Mouse (Mus musculus) MEL (cell line): ENCODE data around the gene Rhou. TPM values are rescaled to one million over a fixed set of nuclear protein-coding genes. Genes with fewer than 3 reads are reported as not detected.

Experiments
- DNase-seq: peaks from one replicate; pipeline ENCODE4 v3.0.0; 2011; ENCODE audit warnings: low read depth, low spot score
- H3K27ac ChIP-seq: 2 replicates; pipeline ENCODE4 v1.5.1; 2012; ENCODE audit warnings: low read depth, mild to moderate bottlenecking, control low read depth, low read length, moderate library complexity; ENCODE audit not compliant: control insufficient read depth
- H3K27me3 ChIP-seq, 2 experiments: fragments of 150-350 bp in 1 of 2; sonication (generic) in 1 of 2; 2 replicates each; pipeline ENCODE4 v1.6.1; 2012; ENCODE audit warnings: low read length in 2 of 2, mild to moderate bottlenecking in 2 of 2, improper control_type of control experiment in 1 of 2, moderate library complexity in 1 of 2; ENCODE audit not compliant: insufficient read depth in 2 of 2, control insufficient read depth in 1 of 2
- H3K36me3 ChIP-seq, 2 experiments: 2 replicates each; pipeline ENCODE4 v1.6.1; 2012 to 2014; ENCODE audit warnings: low read length in 2 of 2, improper control_type of control experiment in 1 of 2, inconsistent platforms in 1 of 2, mild to moderate bottlenecking in 1 of 2; ENCODE audit not compliant: insufficient read depth in 2 of 2, control insufficient read depth in 1 of 2
- H3K4me1 ChIP-seq, 2 experiments: fragments of 150-350 bp in 1 of 2; sonication (generic) in 1 of 2; 2 replicates each; pipeline ENCODE4 v1.6.1; 2012; ENCODE audit warnings: low read length in 2 of 2, improper control_type of control experiment in 1 of 2, mild to moderate bottlenecking in 1 of 2; ENCODE audit not compliant: insufficient read depth in 2 of 2, control insufficient read depth in 1 of 2
- H3K4me3 ChIP-seq, 2 experiments: fragments of 150-350 bp in 1 of 2; sonication (generic) in 1 of 2; 2 replicates each; pipeline ENCODE4 v1.5.1; 2012; ENCODE audit warnings: low read depth in 2 of 2, low read length in 2 of 2, mild to moderate bottlenecking in 2 of 2, moderate library complexity in 2 of 2, control low read depth in 1 of 2, improper control_type of control experiment in 1 of 2; ENCODE audit not compliant: control insufficient read depth in 1 of 2, insufficient read depth in 1 of 2
- H3K79me2 ChIP-seq: 2 replicates; pipeline ENCODE4 v1.6.1; 2012; ENCODE audit warnings: mild to moderate bottlenecking, low read length, moderate library complexity; ENCODE audit not compliant: control insufficient read depth, poor library complexity, insufficient read depth
- H3K9ac ChIP-seq: 2 replicates; pipeline ENCODE4 v1.6.1; 2012; ENCODE audit warnings: low read depth, mild to moderate bottlenecking, control low read depth, low read length, moderate library complexity; ENCODE audit not compliant: control insufficient read depth, poor library complexity, severe bottlenecking
- H3K9me3 ChIP-seq: fragments of 150-350 bp; sonication (generic); replicated peaks from 2 replicates; pipeline ENCODE4 v1.6.1; 2012; ENCODE audit warnings: mild to moderate bottlenecking, low read length, improper control_type of control experiment, moderate library complexity; ENCODE audit not compliant: insufficient read depth
- CHD1 ChIP-seq: IDR thresholded peaks from 2 replicates; pipeline ENCODE4 v1.6.1; 2012; ENCODE audit warnings: low read depth, mild to moderate bottlenecking, inconsistent platforms, low read length, improper control_type of control experiment
- E2F4 ChIP-seq: IDR thresholded peaks from 2 replicates; pipeline ENCODE4 v1.6.1; 2011; ENCODE audit warnings: low read depth, low read length, improper control_type of control experiment, borderline replicate concordance
- GATA1 ChIP-seq: IDR thresholded peaks from 2 replicates; pipeline ENCODE4 v1.6.1; 2011; ENCODE audit warnings: low read depth, low read length, improper control_type of control experiment
- JUND ChIP-seq: IDR thresholded peaks from 2 replicates; pipeline ENCODE4 v1.6.1; 2011; ENCODE audit warnings: low read depth, mild to moderate bottlenecking, improper control_type of control experiment, low read length
- MAX ChIP-seq: IDR thresholded peaks from 2 replicates; pipeline ENCODE4 v1.6.1; 2011; ENCODE audit warnings: low read length, improper control_type of control experiment
- MEF2A ChIP-seq: IDR thresholded peaks from 2 replicates; pipeline ENCODE4 v1.6.1; 2014; ENCODE audit warnings: low read depth, mild to moderate bottlenecking, inconsistent platforms, low read length, improper control_type of control experiment; ENCODE audit not compliant: poor library complexity, insufficient replicate concordance, severe bottlenecking; ENCODE audit errors: extremely low read depth
- MXI1 ChIP-seq: IDR thresholded peaks from 2 replicates; pipeline ENCODE4 v1.6.1; 2011; ENCODE audit warnings: mild to moderate bottlenecking, low read depth, low read length, improper control_type of control experiment
- POLR2AphosphoS2 ChIP-seq: IDR thresholded peaks from 2 replicates; pipeline ENCODE4 v1.6.1; 2011; ENCODE audit warnings: low read length, improper control_type of control experiment
- POLR2AphosphoS5 ChIP-seq: IDR thresholded peaks from 2 replicates; pipeline ENCODE4 v1.6.1; 2012; ENCODE audit warnings: low read depth, borderline replicate concordance, mild to moderate bottlenecking, inconsistent platforms, low read length, moderate library complexity, mixed read lengths
- RAD21 ChIP-seq: IDR thresholded peaks from 2 replicates; pipeline ENCODE4 v1.6.1; 2011; ENCODE audit warnings: mild to moderate bottlenecking, low read depth, low read length, improper control_type of control experiment
- RCOR1 ChIP-seq: IDR thresholded peaks from 2 replicates; pipeline ENCODE4 v1.6.1; 2012; ENCODE audit warnings: low read depth, mild to moderate bottlenecking, inconsistent platforms, low read length, improper control_type of control experiment
- SMC3 ChIP-seq: IDR thresholded peaks from 2 replicates; pipeline ENCODE4 v1.6.1; 2011; ENCODE audit warnings: low read depth, low read length, improper control_type of control experiment
- TCF12 ChIP-seq: IDR thresholded peaks from 2 replicates; pipeline ENCODE4 v1.6.1; 2014; ENCODE audit warnings: low read depth, mild to moderate bottlenecking, inconsistent platforms, low read length, improper control_type of control experiment, moderate library complexity
- UBTF ChIP-seq: IDR thresholded peaks from 2 replicates; pipeline ENCODE4 v1.6.1; 2012; ENCODE audit warnings: low read depth, mild to moderate bottlenecking, inconsistent platforms, low read length, improper control_type of control experiment, moderate library complexity, borderline replicate concordance; ENCODE audit not compliant: insufficient read depth
- USF2 ChIP-seq, 2 experiments: IDR thresholded peaks; 2 replicates each; pipeline ENCODE4 v1.6.1; 2011 to 2012; ENCODE audit warnings: improper control_type of control experiment in 2 of 2, low read length in 2 of 2, borderline replicate concordance in 1 of 2, inconsistent platforms in 1 of 2, low read depth in 1 of 2, mild to moderate bottlenecking in 1 of 2; ENCODE audit not compliant: insufficient read depth in 1 of 2
- ZC3H11A ChIP-seq: IDR thresholded peaks from 2 replicates; pipeline ENCODE4 v1.6.1; 2012; ENCODE audit warnings: low read depth, mild to moderate bottlenecking, inconsistent platforms, low read length, improper control_type of control experiment
- ZKSCAN1 ChIP-seq: IDR thresholded peaks from 2 replicates; pipeline ENCODE4 v1.6.1; 2012; ENCODE audit warnings: low read depth, mild to moderate bottlenecking, inconsistent platforms, low read length, improper control_type of control experiment, moderate library complexity
- polyA plus RNA-seq, 2 experiments: library from polyadenylated mRNA; stranded (reverse) in 1 of 2; unstranded in 1 of 2; fragments of >175 nt in 1 of 2; fragments of >200 nt in 1 of 2; gene quantifications; 2 replicates each; pipeline versions ENCODE4 v1.2.1 to v1.2.4; 2012; ENCODE audit warnings: low replicate concordance in 2 of 2, low read depth in 1 of 2; ENCODE audit not compliant: insufficient read length in 2 of 2, insufficient read depth in 1 of 2, missing spikeins in 1 of 2
- total RNA-seq: library from RNA; depleted of rRNA; stranded (reverse); fragments of 300-350 nt; gene quantifications from 2 replicates; pipeline ENCODE4 v1.2.3, GENCODE M21; 2012

The Rhou gene
- total and polyA plus RNA-seq, 3 experiments: not detected

- TF ChIP-seq CHD1 (no peak), POLR2AphosphoS5 (no peak), RCOR1 (no peak), POLR2AphosphoS2 (no peak), MEF2A (no peak), RAD21 (no peak), JUND (no peak), ZKSCAN1 (no peak), GATA1 (no peak), USF2 (IDR thresholded peaks at IDR 0.05; ENCODE audit: borderline replicate concordance in 1 of 2, insufficient read depth in 1 of 2, low read depth in 1 of 2, low read length in 2 of 2) (no peak), MAX (no peak), UBTF (no peak), E2F4 (no peak), SMC3 (no peak)
- DNase-seq: no peak
- H3K79me2 ChIP-seq: no peaks in the 10 kb centered on the region
- H3K9ac ChIP-seq: no peak overlapping the region
- H3K4me3 ChIP-seq: no peak overlapping the region
- H3K27me3 ChIP-seq: no peaks in the 10 kb centered on the region
- no peaks in the 10 kb centered on the region for H3K36me3 ChIP-seq
- no peaks in the 10 kb centered on the region for H3K9me3 ChIP-seq
- H3K27ac ChIP-seq: no peak overlapping the region
- H3K4me1 ChIP-seq: no peaks in the 10 kb centered on the region
These were observed 1.6 kb downstream of the Rhou start for GRCm38 (mm10) chr8:123655351-123655779.

GRCm38 (mm10) chr8:123657826-123658225 is 4.1 kb downstream of the Rhou start:
- Histone ChIP-seq H3K36me3 (no peaks in the 10 kb centered on the region), H3K9ac (no peak overlapping the region), H3K27ac (no peak overlapping the region), H3K79me2 (no peaks in the 10 kb centered on the region), H3K4me3 (no peak overlapping the region), H3K27me3 (no peaks in the 10 kb centered on the region), H3K9me3 (no peaks in the 10 kb centered on the region), H3K4me1 (no peaks in the 10 kb centered on the region)
- TF ChIP-seq MXI1 (no peak), JUND (no peak), RAD21 (no peak), TCF12 (no peak), ZC3H11A (no peak)
- no peak for DNase-seq
